Mouse (Mus musculus): ENCODE measurements around the gene Cbx7. TPM values are rescaled to one million over a fixed set of nuclear protein-coding genes. Genes with fewer than 3 reads are reported as not detected.

Gene Cbx7
- polyA plus RNA-seq, 1 experiment from 2014 or later: 5.0 TPM

- Histone ChIP-seq H3K36me3 (ENCODE audit: control insufficient read depth, insufficient read depth, low read length) (no peaks in the 10 kb centered on the region), H3K9me3 (ENCODE audit: control insufficient read depth, low read length) (no peaks in the 10 kb centered on the region), H3K27ac (ENCODE audit: low read depth, low read length) (no peak overlapping the region), H3K4me2 (ENCODE audit: low read depth, low read length) (no peak overlapping the region), H3K27me3 (ENCODE audit: control insufficient read depth, insufficient read depth, low read length) (no peaks in the 10 kb centered on the region), H3K9ac (replicated peaks; ENCODE audit: low read depth, low read length) (no peak overlapping the region), H3K4me1 (ENCODE audit: control insufficient read depth, insufficient read depth, low read length) (peaks cover 5% of the 10 kb centered on the region; the same call in 1 of the 2 replicates), H3K4me3 (ENCODE audit: low read depth, low read length) (no peak overlapping the region)
- WGBS: 89% methylated on average over 10 of the region's 10 CpGs
- no peak for ATAC-seq (ENCODE audit: low read depth)
Observed at GRCm38 (mm10) chr15:80005436-80005835, 34.5 kb upstream of the Cbx7 start.

GRCm38 (mm10) chr15:80004644-80005340 lies 33.9 kb upstream of the Cbx7 start:
- H3K27me3 ChIP-seq (ENCODE audit: control insufficient read depth, insufficient read depth, low read length): no peaks in the 10 kb centered on the region
- peaks cover 5% of the 10 kb centered on the region; the same call in 1 of the 2 replicates for H3K4me1 ChIP-seq (ENCODE audit: control insufficient read depth, insufficient read depth, low read length)
- WGBS: 23% methylated on average over 14 of the region's 14 CpGs
- H3K36me3 ChIP-seq (ENCODE audit: control insufficient read depth, insufficient read depth, low read length): no peaks in the 10 kb centered on the region
- no peaks in the 10 kb centered on the region for H3K9me3 ChIP-seq (ENCODE audit: control insufficient read depth, low read length)
- no peak overlapping the region for H3K27ac ChIP-seq (ENCODE audit: low read depth, low read length)
- no peak overlapping the region for H3K4me3 ChIP-seq (ENCODE audit: low read depth, low read length)
- ATAC-seq (ENCODE audit: low read depth): no peak
- no peak overlapping the region for H3K9ac ChIP-seq (replicated peaks; ENCODE audit: low read depth, low read length)
- no peak overlapping the region for H3K4me2 ChIP-seq (ENCODE audit: low read depth, low read length)

GRCm38 (mm10) chr15:80003581-80003980 lies 32.7 kb upstream of the Cbx7 start:
- H3K4me1 ChIP-seq (ENCODE audit: control insufficient read depth, insufficient read depth, low read length): peaks cover 5% of the 10 kb centered on the region; the same call in 1 of the 2 replicates
- H3K4me3 ChIP-seq (ENCODE audit: low read depth, low read length): no peak overlapping the region
- no peak overlapping the region for H3K27ac ChIP-seq (ENCODE audit: low read depth, low read length)
- no peaks in the 10 kb centered on the region for H3K27me3 ChIP-seq (ENCODE audit: control insufficient read depth, insufficient read depth, low read length)
- no peak for ATAC-seq (ENCODE audit: low read depth)
- no peaks in the 10 kb centered on the region for H3K9me3 ChIP-seq (ENCODE audit: control insufficient read depth, low read length)
- H3K9ac ChIP-seq (replicated peaks; ENCODE audit: low read depth, low read length): no peak overlapping the region
- WGBS: 54% methylated on average over 2 of the region's 2 CpGs
- no peak overlapping the region for H3K4me2 ChIP-seq (ENCODE audit: low read depth, low read length)
- no peaks in the 10 kb centered on the region for H3K36me3 ChIP-seq (ENCODE audit: control insufficient read depth, insufficient read depth, low read length)

GRCm38 (mm10) chr15:80001601-80002000 lies 30.7 kb upstream of the Cbx7 start:
- H3K27me3 ChIP-seq (ENCODE audit: control insufficient read depth, insufficient read depth, low read length): no peaks in the 10 kb centered on the region
- no peak overlapping the region for H3K9ac ChIP-seq (replicated peaks; ENCODE audit: low read depth, low read length)
- H3K9me3 ChIP-seq (ENCODE audit: control insufficient read depth, low read length): no peaks in the 10 kb centered on the region
- H3K27ac ChIP-seq (ENCODE audit: low read depth, low read length): no peak overlapping the region
- 94% methylated on average over 23 of the region's 23 CpGs for WGBS
- H3K36me3 ChIP-seq (ENCODE audit: control insufficient read depth, insufficient read depth, low read length): no peaks in the 10 kb centered on the region
- no peak overlapping the region for H3K4me2 ChIP-seq (ENCODE audit: low read depth, low read length)
- peaks cover 5% of the 10 kb centered on the region; the same call in 1 of the 2 replicates for H3K4me1 ChIP-seq (ENCODE audit: control insufficient read depth, insufficient read depth, low read length)
- no peak overlapping the region for H3K4me3 ChIP-seq (ENCODE audit: low read depth, low read length)
- ATAC-seq (ENCODE audit: low read depth): no peak

GRCm38 (mm10) chr15:80000694-80001093 lies 29.8 kb upstream of the Cbx7 start:
- Histone ChIP-seq H3K27me3 (ENCODE audit: control insufficient read depth, insufficient read depth, low read length) (no peaks in the 10 kb centered on the region), H3K36me3 (ENCODE audit: control insufficient read depth, insufficient read depth, low read length) (no peaks in the 10 kb centered on the region), H3K4me1 (ENCODE audit: control insufficient read depth, insufficient read depth, low read length) (peaks cover 5% of the 10 kb centered on the region; the same call in 1 of the 2 replicates), H3K9me3 (ENCODE audit: control insufficient read depth, low read length) (no peaks in the 10 kb centered on the region), H3K27ac (ENCODE audit: low read depth, low read length) (no peak overlapping the region), H3K9ac (replicated peaks; ENCODE audit: low read depth, low read length) (no peak overlapping the region), H3K4me2 (ENCODE audit: low read depth, low read length) (no peak overlapping the region), H3K4me3 (ENCODE audit: low read depth, low read length) (no peak overlapping the region)
- ATAC-seq (ENCODE audit: low read depth): no peak
- WGBS: 71% methylated on average over 8 of the region's 8 CpGs

- Histone ChIP-seq H3K4me1 (ENCODE audit: control insufficient read depth, insufficient read depth, low read length) (no peaks in the 10 kb centered on the region), H3K36me3 (ENCODE audit: control insufficient read depth, insufficient read depth, low read length) (no peaks in the 10 kb centered on the region), H3K4me3 (ENCODE audit: low read depth, low read length) (no peak overlapping the region), H3K4me2 (ENCODE audit: low read depth, low read length) (no peak overlapping the region), H3K9ac (replicated peaks; ENCODE audit: low read depth, low read length) (no peak overlapping the region), H3K9me3 (ENCODE audit: control insufficient read depth, low read length) (no peaks in the 10 kb centered on the region), H3K27me3 (ENCODE audit: control insufficient read depth, insufficient read depth, low read length) (no peaks in the 10 kb centered on the region), H3K27ac (ENCODE audit: low read depth, low read length) (no peak overlapping the region)
- ATAC-seq (ENCODE audit: low read depth): no peak
- 61% methylated on average over 3 of the region's 3 CpGs for WGBS
Observed at GRCm38 (mm10) chr15:79997988-79998387, 27.1 kb upstream of the Cbx7 start.

- Histone ChIP-seq H3K9ac (replicated peaks; ENCODE audit: low read depth, low read length) (no peak overlapping the region), H3K27me3 (ENCODE audit: control insufficient read depth, insufficient read depth, low read length) (no peaks in the 10 kb centered on the region), H3K27ac (ENCODE audit: low read depth, low read length) (no peak overlapping the region), H3K36me3 (ENCODE audit: control insufficient read depth, insufficient read depth, low read length) (no peaks in the 10 kb centered on the region), H3K4me1 (ENCODE audit: control insufficient read depth, insufficient read depth, low read length) (no peaks in the 10 kb centered on the region), H3K4me3 (ENCODE audit: low read depth, low read length) (no peak overlapping the region), H3K4me2 (ENCODE audit: low read depth, low read length) (no peak overlapping the region), H3K9me3 (ENCODE audit: control insufficient read depth, low read length) (no peaks in the 10 kb centered on the region)
- no peak for ATAC-seq (ENCODE audit: low read depth)
- WGBS: 90% methylated on average over 11 of the region's 11 CpGs
Observed at GRCm38 (mm10) chr15:79996781-79997180, 25.9 kb upstream of the Cbx7 start.

- WGBS: 93% methylated on average over 7 of the region's 7 CpGs
- no peak overlapping the region for H3K27ac ChIP-seq (ENCODE audit: low read depth, low read length)
- no peak for ATAC-seq (ENCODE audit: low read depth)
- H3K4me1 ChIP-seq (ENCODE audit: control insufficient read depth, insufficient read depth, low read length): no peaks in the 10 kb centered on the region
- H3K9ac ChIP-seq (replicated peaks; ENCODE audit: low read depth, low read length): no peak overlapping the region
- no peak overlapping the region for H3K4me3 ChIP-seq (ENCODE audit: low read depth, low read length)
- H3K36me3 ChIP-seq (ENCODE audit: control insufficient read depth, insufficient read depth, low read length): no peaks in the 10 kb centered on the region
- no peaks in the 10 kb centered on the region for H3K27me3 ChIP-seq (ENCODE audit: control insufficient read depth, insufficient read depth, low read length)
- no peaks in the 10 kb centered on the region for H3K9me3 ChIP-seq (ENCODE audit: control insufficient read depth, low read length)
- H3K4me2 ChIP-seq (ENCODE audit: low read depth, low read length): no peak overlapping the region
Observed at GRCm38 (mm10) chr15:79995552-79995951, 24.6 kb upstream of the Cbx7 start.

GRCm38 (mm10) chr15:79994566-79994965 lies 23.6 kb upstream of the Cbx7 start:
- H3K27ac ChIP-seq (ENCODE audit: low read depth, low read length): no peak overlapping the region
- no peaks in the 10 kb centered on the region for H3K4me1 ChIP-seq (ENCODE audit: control insufficient read depth, insufficient read depth, low read length)
- H3K36me3 ChIP-seq (ENCODE audit: control insufficient read depth, insufficient read depth, low read length): no peaks in the 10 kb centered on the region
- no peaks in the 10 kb centered on the region for H3K27me3 ChIP-seq (ENCODE audit: control insufficient read depth, insufficient read depth, low read length)
- H3K4me2 ChIP-seq (ENCODE audit: low read depth, low read length): no peak overlapping the region
- no peaks in the 10 kb centered on the region for H3K9me3 ChIP-seq (ENCODE audit: control insufficient read depth, low read length)
- no peak overlapping the region for H3K9ac ChIP-seq (replicated peaks; ENCODE audit: low read depth, low read length)
- H3K4me3 ChIP-seq (ENCODE audit: low read depth, low read length): no peak overlapping the region
- WGBS: 83% methylated on average over 4 of the region's 4 CpGs
- ATAC-seq (ENCODE audit: low read depth): no peak

Measured in neural tube, embryonic 14.5 days (tissue).